Mouse (Mus musculus): ENCODE measurements around the gene Pde4dip.

DNA sequence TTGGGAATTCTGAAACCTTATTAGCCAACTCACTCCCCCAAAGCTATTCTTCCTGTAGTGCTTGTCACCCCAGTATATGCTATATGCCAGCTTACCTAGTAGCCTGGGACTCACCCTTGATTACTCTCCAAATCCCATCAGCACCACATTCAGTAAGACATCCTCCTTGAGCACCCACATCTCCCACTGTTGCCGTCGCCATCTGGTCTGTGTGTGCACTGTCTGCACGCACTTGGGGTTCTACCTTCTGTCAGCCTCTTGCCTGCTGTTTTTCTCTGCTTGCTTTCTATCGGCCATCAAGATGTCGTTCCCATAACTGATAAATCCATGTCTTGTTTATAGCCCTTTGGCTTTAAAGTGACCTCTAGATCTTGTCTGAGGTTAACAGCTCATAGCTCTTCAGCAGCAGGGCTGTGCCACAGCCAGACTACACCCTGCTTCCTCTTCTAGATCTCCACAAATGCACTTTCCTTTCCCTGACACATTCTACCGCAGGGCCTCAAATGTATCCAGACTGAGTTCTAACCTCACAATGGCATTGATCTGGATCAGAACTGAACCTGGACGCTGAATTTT lies 42.9 kb upstream of the Pde4dip start:
- TF ChIP-seq CTCF (IDR thresholded peaks at IDR 0.05; ENCODE audit: borderline replicate concordance, control insufficient read depth, extremely low read depth, insufficient read depth, low read length, poor library complexity) = no peak
- TF ChIP-seq POLR2A (IDR thresholded peaks at IDR 0.05; ENCODE audit: control insufficient read depth, extremely low read depth, insufficient read depth, low read length, poor library complexity) = no peak
